Mouse (Mus musculus) embryonic facial prominence, embryonic 15.5 days (tissue): Measurements from ENCODE around the gene Gm10401. TPM values are rescaled to one million over a fixed set of nuclear protein-coding genes. Genes with fewer than 3 reads are reported as not detected.
A peak's percentile ranks its signal among the peaks of the same experiment; 100 is the strongest.

Experiments
- ATAC-seq: fragments of 200-750 bp; cut with Nextera tagmentation; 2 replicates; pipeline ENCODE4 v1.8.0; 2017; ENCODE audit warnings: low read depth, moderate TSS enrichment; ENCODE audit not compliant: insufficient number of reproducible peaks, low FRiP score, low TSS enrichment
- H3K27ac ChIP-seq: fragments of 300-500 bp; sonication (generic); replicated peaks from 2 replicates; pipeline ENCODE4 v1.5.1; 2015; ENCODE audit warnings: mild to moderate bottlenecking, inconsistent platforms
- H3K27me3 ChIP-seq: fragments of 300-500 bp; sonication (generic); 2 replicates; pipeline ENCODE4 v1.6.1; 2015; ENCODE audit warnings: inconsistent platforms
- H3K36me3 ChIP-seq: fragments of 300-500 bp; sonication (generic); 2 replicates; pipeline ENCODE4 v1.6.1; 2015; ENCODE audit warnings: mild to moderate bottlenecking, inconsistent platforms
- H3K4me1 ChIP-seq: fragments of 300-500 bp; sonication (generic); 2 replicates; pipeline ENCODE4 v1.6.1; 2015; ENCODE audit warnings: inconsistent platforms
- H3K4me2 ChIP-seq: fragments of 300-500 bp; sonication (generic); replicated peaks from 2 replicates; pipeline ENCODE4 v1.6.1; 2015; ENCODE audit warnings: mild to moderate bottlenecking, inconsistent platforms
- H3K4me3 ChIP-seq: fragments of 300-500 bp; sonication (generic); replicated peaks from 2 replicates; pipeline ENCODE4 v1.5.1; 2015; ENCODE audit warnings: mild to moderate bottlenecking, inconsistent platforms
- H3K9ac ChIP-seq: fragments of 300-500 bp; sonication (generic); 2 replicates; pipeline ENCODE4 v1.6.1; 2015; ENCODE audit warnings: inconsistent platforms
- H3K9me3 ChIP-seq: fragments of 300-500 bp; sonication (generic); replicated peaks from 2 replicates; pipeline ENCODE4 v1.6.1; 2016; ENCODE audit warnings: inconsistent platforms
- WGBS: fragments of 180-500 bp; shearing (Covaris S2); methylation state at CpG from one replicate; pipeline ENCODE4 v1.1.7; 2015; 5-methylcytosine and 5-hydroxymethylcytosine counted together
- polyA plus RNA-seq: library from polyadenylated mRNA; unstranded; fragments of >200 nt; fragmentation: Nextera tagmentation; extraction: Ambion mirVana; gene quantifications from 2 replicates; pipeline ENCODE4 v1.2.1, GENCODE M21; 2015

Gm10401 gene
- polyA plus RNA-seq = 39.7 and 50.0 TPM in 2 replicates

GRCm38 (mm10) chr5:115098195-115098594 is at the start of gene Gm10401:
Gene Gm10401 (minus strand): TSS chr5:115098295.
- Histone ChIP-seq H3K4me3 (no peak within 1 kb of the TSS), H3K4me1 (no peaks in the 10 kb centered on the region), H3K27me3 (no peaks in the 10 kb centered on the region), H3K36me3 (peaks cover 69% of the 10 kb centered on the region), H3K27ac (no peak within 1 kb of the TSS), H3K9me3 (no peaks in the 10 kb centered on the region), H3K9ac (no peak within 1 kb of the TSS), H3K4me2 (no peak within 1 kb of the TSS)
- ATAC-seq = no peak
- WGBS = 92% methylated on average over 8 of the region's 8 CpGs

- no peak overlapping the region for H3K9ac ChIP-seq
- H3K9me3 ChIP-seq = no peaks in the 10 kb centered on the region
- ATAC-seq = no peak
- H3K27ac ChIP-seq = no peak overlapping the region
- WGBS = 77% methylated on average over 3 of the region's 3 CpGs
- no peak overlapping the region for H3K4me3 ChIP-seq
- peaks cover 13% of the 10 kb centered on the region for H3K4me1 ChIP-seq
- H3K4me2 ChIP-seq = no peak overlapping the region
- H3K27me3 ChIP-seq = no peaks in the 10 kb centered on the region
- H3K36me3 ChIP-seq = peaks cover 82% of the 10 kb centered on the region
Observed at GRCm38 (mm10) chr5:115147388-115147787, 49.3 kb upstream of the Gm10401 start.

DNA sequence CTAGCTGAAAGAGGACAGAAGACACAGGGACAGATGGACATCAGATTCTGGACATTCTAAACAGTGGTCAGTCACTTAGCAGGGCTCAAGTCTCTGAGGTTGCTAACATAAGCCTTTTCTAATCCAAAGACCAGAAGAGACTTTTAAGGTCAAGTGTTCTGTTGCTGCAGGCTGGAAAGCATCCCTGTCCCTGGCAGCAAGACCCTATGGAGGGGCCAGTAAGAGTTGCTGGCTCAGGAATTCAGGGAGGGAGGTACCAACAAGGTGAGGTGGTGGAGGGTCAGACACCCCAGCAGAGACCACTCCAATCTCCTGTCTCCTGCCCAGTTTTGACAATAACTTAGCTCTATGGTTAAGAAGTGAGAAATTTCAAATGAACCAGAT is 48.6 kb upstream of the Gm10401 start:
- Histone ChIP-seq H3K4me2 (no peak overlapping the region), H3K4me1 (peaks cover 8% of the 10 kb centered on the region), H3K9ac (no peak overlapping the region), H3K27ac (no peak overlapping the region), H3K36me3 (peaks cover 85% of the 10 kb centered on the region), H3K4me3 (no peak overlapping the region), H3K9me3 (no peaks in the 10 kb centered on the region), H3K27me3 (no peaks in the 10 kb centered on the region)
- no peak for ATAC-seq

- no peak overlapping the region for H3K9ac ChIP-seq
- H3K4me2 ChIP-seq = no peak overlapping the region
- H3K4me1 ChIP-seq = peaks cover 5% of the 10 kb centered on the region
- peaks cover 79% of the 10 kb centered on the region for H3K36me3 ChIP-seq
- ATAC-seq = no peak
- WGBS = 75% methylated on average over 6 of the region's 6 CpGs
- no peaks in the 10 kb centered on the region for H3K9me3 ChIP-seq
- H3K27ac ChIP-seq = no peak overlapping the region
- H3K4me3 ChIP-seq = no peak overlapping the region
- H3K27me3 ChIP-seq = no peaks in the 10 kb centered on the region
Observed at GRCm38 (mm10) chr5:115145976-115146746, 48.1 kb upstream of the Gm10401 start.

- H3K27ac ChIP-seq = no peak overlapping the region
- no peak overlapping the region for H3K4me3 ChIP-seq
- no peaks in the 10 kb centered on the region for H3K27me3 ChIP-seq
- no peak overlapping the region for H3K4me2 ChIP-seq
- no peaks in the 10 kb centered on the region for H3K9me3 ChIP-seq
- H3K4me1 ChIP-seq = no peaks in the 10 kb centered on the region; the same call in 1 of the 2 replicates
- 72% methylated on average over 11 of the region's 11 CpGs for WGBS
- no peak overlapping the region for H3K9ac ChIP-seq
- peaks cover 72% of the 10 kb centered on the region for H3K36me3 ChIP-seq
- ATAC-seq = no peak
Observed at GRCm38 (mm10) chr5:115145253-115145968, 47.3 kb upstream of the Gm10401 start.

GRCm38 (mm10) chr5:115144471-115144870 is 46.4 kb upstream of the Gm10401 start:
- Histone ChIP-seq H3K9ac (no peak overlapping the region), H3K4me2 (no peak overlapping the region), H3K36me3 (peaks cover 62% of the 10 kb centered on the region), H3K4me3 (no peak overlapping the region), H3K27me3 (no peaks in the 10 kb centered on the region), H3K4me1 (no peaks in the 10 kb centered on the region; the same call in 1 of the 2 replicates), H3K9me3 (no peaks in the 10 kb centered on the region), H3K27ac (0 out of 2 replicates have a peak overlapping the region, but pooled peaks have one; percentile 4)
- no peak for ATAC-seq
- WGBS = 60% methylated on average over 6 of the region's 6 CpGs

DNA sequence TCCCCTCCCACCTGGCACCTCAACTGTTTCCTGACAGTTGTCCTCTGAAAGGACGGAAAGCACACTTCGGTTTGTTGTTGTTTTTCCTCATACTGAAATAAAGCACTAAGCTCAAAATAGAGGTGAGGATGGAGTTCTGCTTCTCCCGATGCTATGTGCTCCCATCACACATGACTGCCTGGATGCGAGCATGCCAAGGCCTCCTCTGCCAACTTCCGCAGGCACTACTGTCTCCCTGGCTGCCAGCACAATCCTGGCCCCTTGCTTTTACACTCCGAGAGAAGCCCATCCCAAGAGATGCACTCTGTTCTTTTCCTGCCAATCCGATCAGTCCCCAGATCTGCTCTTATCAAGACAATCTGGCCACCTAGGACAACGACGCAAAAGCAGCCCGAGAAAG is 45.5 kb upstream of the Gm10401 start:
- WGBS = 70% methylated on average over 10 of the region's 10 CpGs
- H3K9ac ChIP-seq = no peak overlapping the region
- no peak for ATAC-seq
- no peak overlapping the region for H3K27ac ChIP-seq
- no peaks in the 10 kb centered on the region for H3K27me3 ChIP-seq
- no peak overlapping the region for H3K4me3 ChIP-seq
- no peaks in the 10 kb centered on the region; the same call in 1 of the 2 replicates for H3K4me1 ChIP-seq
- peaks cover 54% of the 10 kb centered on the region for H3K36me3 ChIP-seq
- no peak overlapping the region for H3K4me2 ChIP-seq
- H3K9me3 ChIP-seq = no peaks in the 10 kb centered on the region

GRCm38 (mm10) chr5:115142166-115142697 is 44.1 kb upstream of the Gm10401 start:
- Histone ChIP-seq H3K27ac (no peak overlapping the region), H3K4me3 (no peak overlapping the region), H3K9me3 (no peaks in the 10 kb centered on the region), H3K4me2 (no peak overlapping the region), H3K9ac (no peak overlapping the region), H3K36me3 (peaks cover 41% of the 10 kb centered on the region), H3K27me3 (no peaks in the 10 kb centered on the region), H3K4me1 (no peaks in the 10 kb centered on the region; the same call in 1 of the 2 replicates)
- no peak for ATAC-seq
- WGBS = 88% methylated on average over 9 of the region's 9 CpGs

DNA sequence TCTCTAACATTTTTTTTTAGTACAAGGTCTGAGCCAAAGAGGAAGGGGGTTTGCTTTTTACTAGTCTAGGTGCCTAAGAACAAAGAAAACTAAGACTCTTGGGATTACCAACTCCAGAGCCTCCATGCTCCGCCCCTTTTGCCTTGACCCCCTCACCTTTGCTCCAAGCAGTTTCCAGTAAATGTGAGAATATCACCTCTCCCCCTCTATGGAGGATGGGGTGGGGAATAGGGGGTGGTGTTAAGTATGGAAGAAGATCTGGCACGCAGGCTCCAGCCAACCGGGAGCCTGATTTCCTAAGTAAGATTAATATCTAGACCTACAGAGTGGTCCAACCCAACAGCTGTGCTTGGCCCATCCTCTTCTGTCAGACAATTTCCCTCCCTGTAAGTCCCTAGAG is 42.6 kb upstream of the Gm10401 start:
- no peaks in the 10 kb centered on the region; the same call in 1 of the 2 replicates for H3K4me1 ChIP-seq
- peaks cover 26% of the 10 kb centered on the region for H3K36me3 ChIP-seq
- no peaks in the 10 kb centered on the region for H3K27me3 ChIP-seq
- H3K9ac ChIP-seq = no peak overlapping the region
- H3K27ac ChIP-seq = no peak overlapping the region
- no peak overlapping the region for H3K4me3 ChIP-seq
- H3K9me3 ChIP-seq = no peaks in the 10 kb centered on the region
- H3K4me2 ChIP-seq = no peak overlapping the region
- no peak for ATAC-seq
- 62% methylated on average over 3 of the region's 3 CpGs for WGBS

- no peak overlapping the region for H3K4me2 ChIP-seq
- H3K9ac ChIP-seq = no peak overlapping the region
- no peak overlapping the region for H3K27ac ChIP-seq
- H3K9me3 ChIP-seq = no peaks in the 10 kb centered on the region
- no peak overlapping the region for H3K4me3 ChIP-seq
- 38% methylated on average over 4 of the region's 4 CpGs for WGBS
- H3K36me3 ChIP-seq = peaks cover 11% of the 10 kb centered on the region; the same call in 1 of the 2 replicates
- peaks cover under 1% of the 10 kb centered on the region for H3K4me1 ChIP-seq
- H3K27me3 ChIP-seq = no peaks in the 10 kb centered on the region
- ATAC-seq = no peak
Observed at GRCm38 (mm10) chr5:115139124-115139523, 41.0 kb upstream of the Gm10401 start.
